Mouse (Mus musculus): ENCODE data around the gene Fbxo34.

GRCm38 (mm10) chr14:47567962-47568652 lies 117.9 kb downstream of the Fbxo34 start:
- TF ChIP-seq CTCF (conservative IDR thresholded peaks at IDR 0.05; ENCODE audit: low read length), result no peak
- TF ChIP-seq POU5F1 (IDR thresholded peaks at IDR 0.05; ENCODE audit: borderline replicate concordance, low read length), result no peak
